Mouse (Mus musculus) heart, postnatal 0 days (tissue): ENCODE results near the gene Abca4. TPM values are rescaled to one million over a fixed set of nuclear protein-coding genes. Genes with fewer than 3 reads are reported as not detected.

Experiments used
- ATAC-seq: fragments of 200-750 bp; cut with Nextera tagmentation; 2 replicates; pipeline ENCODE4 v1.8.0; 2017; ENCODE audit warnings: low read depth, moderate number of reproducible peaks, moderate library complexity; ENCODE audit not compliant: insufficient read depth
- DNase-seq: peaks from one replicate; pipeline ENCODE4 v3.0.0-alpha.2; 2016; ENCODE audit warnings: low spot score
- H3K27ac ChIP-seq: fragments of 300-500 bp; sonication (generic); 2 replicates; pipeline ENCODE4 v1.5.1; 2014; ENCODE audit warnings: low read depth, mild to moderate bottlenecking
- H3K27me3 ChIP-seq: fragments of 300-500 bp; sonication (generic); 2 replicates; pipeline ENCODE4 v1.6.1; 2014; ENCODE audit warnings: low read length, mixed read lengths; ENCODE audit not compliant: control insufficient read depth, insufficient read depth
- H3K36me3 ChIP-seq: fragments of 300-500 bp; sonication (generic); replicated peaks from 2 replicates; pipeline ENCODE4 v1.6.1; 2014; ENCODE audit warnings: low read length, mixed read lengths; ENCODE audit not compliant: control insufficient read depth, insufficient read depth
- H3K4me1 ChIP-seq: fragments of 300-500 bp; sonication (generic); 2 replicates; pipeline ENCODE4 v1.6.1; 2014; ENCODE audit warnings: antibody characterized with exemption; ENCODE audit not compliant: control insufficient read depth, insufficient read depth
- H3K4me2 ChIP-seq: fragments of 300-500 bp; sonication (generic); 2 replicates; pipeline ENCODE4 v1.6.1; 2014; ENCODE audit warnings: low read depth, mild to moderate bottlenecking, low read length, moderate library complexity
- H3K4me3 ChIP-seq: fragments of 300-500 bp; sonication (generic); 2 replicates; pipeline ENCODE4 v1.5.1; 2014; ENCODE audit warnings: low read depth, low read length
- H3K9ac ChIP-seq: fragments of 300-500 bp; sonication (generic); replicated peaks from 2 replicates; pipeline ENCODE4 v1.6.1; 2014; ENCODE audit warnings: low read depth, low read length, mixed read lengths
- H3K9me3 ChIP-seq: fragments of 300-500 bp; sonication (generic); replicated peaks from 2 replicates; pipeline ENCODE4 v1.6.1; 2016; ENCODE audit warnings: low read length; ENCODE audit not compliant: control insufficient read depth
- CTCF ChIP-seq: IDR thresholded peaks from 2 replicates; pipeline ENCODE4 v1.5.1; 2016; ENCODE audit warnings: antibody characterized with exemption, control low read depth, low read depth
- EP300 ChIP-seq: IDR thresholded peaks from 2 replicates; pipeline ENCODE4 v1.6.1; 2016; ENCODE audit warnings: antibody characterized with exemption, low read depth
- WGBS: fragments of 180-500 bp; shearing (Covaris S2); extraction: QIAGEN DNeasy Blood & Tissue Kit; methylation state at CpG from one replicate; pipeline ENCODE4 v1.1.7; 2014; 5-methylcytosine and 5-hydroxymethylcytosine counted together
- polyA plus RNA-seq: library from polyadenylated mRNA; unstranded; fragments of >200 nt; fragmentation: Nextera tagmentation; extraction: Ambion mirVana; gene quantifications from 2 replicates; pipeline ENCODE4 v1.2.1, GENCODE M21; 2015
- total RNA-seq: library from RNA; depleted of rRNA; stranded (reverse); fragments of >200 nt; gene quantifications from 2 replicates; pipeline ENCODE4 v1.2.3, GENCODE M21; 2014; ENCODE audit warnings: low replicate concordance

The Abca4 gene
- total and polyA plus RNA-seq, 2 experiments from 2014 or later: 5.7 to 21.9 TPM

DNA sequence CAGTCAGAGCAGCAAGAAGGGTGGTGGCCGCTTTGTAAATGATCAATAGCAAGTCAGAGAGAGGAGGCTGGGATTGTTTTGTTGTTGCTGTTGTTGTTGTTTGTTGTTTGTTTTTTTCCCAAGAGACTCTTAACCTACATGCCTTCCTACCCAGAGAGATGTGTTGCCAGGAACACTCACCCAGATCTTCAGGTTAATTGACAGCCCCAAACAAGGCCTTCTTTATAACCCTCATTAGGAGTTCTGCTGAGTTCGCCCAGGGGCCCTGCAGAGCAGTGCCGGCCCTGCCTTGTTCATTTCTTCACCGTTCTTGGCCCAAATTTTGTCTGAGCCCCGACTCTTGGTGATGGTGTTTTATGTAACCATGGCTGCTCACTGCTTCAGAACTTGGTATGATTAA lies 156.2 kb downstream of the Abca4 start:
- WGBS: 89% methylated on average over 5 of the region's 5 CpGs
- no peaks in the 10 kb centered on the region for H3K36me3 ChIP-seq
- DNase-seq (no peak), ATAC-seq (no peak)
- no peaks in the 10 kb centered on the region for H3K9me3 ChIP-seq
- H3K4me3 ChIP-seq: no peak overlapping the region
- H3K27ac ChIP-seq: no peak overlapping the region
- H3K9ac ChIP-seq: no peak overlapping the region
- no peak for TF ChIP-seq CTCF
- 0 out of 2 replicates have a peak, but pooled peaks cover 6% of the 10 kb centered on the region for H3K4me1 ChIP-seq
- H3K27me3 ChIP-seq: no peaks in the 10 kb centered on the region
- no peak overlapping the region for H3K4me2 ChIP-seq

GRCm38 (mm10) chr3:122202307-122202732 lies 158.1 kb downstream of the Abca4 start:
- ATAC-seq (no peak), DNase-seq (no peak)
- H3K4me3 ChIP-seq: no peak overlapping the region
- H3K27me3 ChIP-seq: no peaks in the 10 kb centered on the region
- no peaks in the 10 kb centered on the region for H3K36me3 ChIP-seq
- no peak overlapping the region for H3K4me2 ChIP-seq
- H3K4me1 ChIP-seq: 0 out of 2 replicates have a peak, but pooled peaks cover 6% of the 10 kb centered on the region
- H3K9me3 ChIP-seq: no peaks in the 10 kb centered on the region
- no peak overlapping the region; the same call in 1 of the 2 replicates for H3K27ac ChIP-seq
- TF ChIP-seq CTCF (no peak), EP300 (no peak)
- no peak overlapping the region for H3K9ac ChIP-seq
- WGBS: 45% methylated on average over 5 of the region's 5 CpGs

- no peak overlapping the region for H3K9ac ChIP-seq
- ATAC-seq (no peak), DNase-seq (no peak)
- H3K36me3 ChIP-seq: no peaks in the 10 kb centered on the region
- no peak overlapping the region for H3K27ac ChIP-seq
- TF ChIP-seq CTCF: no peak
- no peak for TF ChIP-seq EP300
- no peaks in the 10 kb centered on the region for H3K9me3 ChIP-seq
- H3K27me3 ChIP-seq: no peaks in the 10 kb centered on the region
- H3K4me1 ChIP-seq: peaks cover 6% of the 10 kb centered on the region; the same call in 1 of the 2 replicates
- no peak overlapping the region for H3K4me2 ChIP-seq
- 78% methylated on average over 9 of the region's 9 CpGs for WGBS
- H3K4me3 ChIP-seq: no peak overlapping the region
These were observed 159.6 kb downstream of the Abca4 start for GRCm38 (mm10) chr3:122203675-122204329.

DNA sequence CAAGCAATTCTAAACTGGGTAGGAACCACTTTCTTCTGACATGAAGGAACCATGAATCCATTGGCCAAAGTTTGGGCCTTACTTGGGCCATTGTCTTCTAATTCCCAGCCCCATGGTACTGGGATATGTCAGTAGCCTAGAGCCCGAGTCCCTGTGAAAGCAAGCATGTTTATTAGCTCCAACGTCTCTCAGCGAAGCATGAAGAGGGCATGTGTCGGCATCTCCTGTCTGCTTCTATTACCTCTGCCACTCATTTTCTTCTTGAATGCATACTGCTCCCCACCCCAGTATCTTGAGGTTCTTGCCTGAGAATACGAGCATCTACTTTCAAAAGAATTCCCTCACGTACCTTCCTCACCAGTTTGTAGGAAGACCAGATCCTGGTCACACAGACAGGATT lies 161.5 kb downstream of the Abca4 start:
- H3K9me3 ChIP-seq: no peaks in the 10 kb centered on the region
- peaks cover 3% of the 10 kb centered on the region; the same call in 1 of the 2 replicates for H3K4me1 ChIP-seq
- ATAC-seq: no peak
- no peak for DNase-seq
- H3K27ac ChIP-seq: no peak overlapping the region
- TF ChIP-seq CTCF (no peak), EP300 (no peak)
- no peaks in the 10 kb centered on the region for H3K27me3 ChIP-seq
- no peak overlapping the region for H3K4me3 ChIP-seq
- H3K36me3 ChIP-seq: no peaks in the 10 kb centered on the region
- H3K9ac ChIP-seq: no peak overlapping the region
- no peak overlapping the region for H3K4me2 ChIP-seq
- 88% methylated on average over 6 of the region's 6 CpGs for WGBS

DNA sequence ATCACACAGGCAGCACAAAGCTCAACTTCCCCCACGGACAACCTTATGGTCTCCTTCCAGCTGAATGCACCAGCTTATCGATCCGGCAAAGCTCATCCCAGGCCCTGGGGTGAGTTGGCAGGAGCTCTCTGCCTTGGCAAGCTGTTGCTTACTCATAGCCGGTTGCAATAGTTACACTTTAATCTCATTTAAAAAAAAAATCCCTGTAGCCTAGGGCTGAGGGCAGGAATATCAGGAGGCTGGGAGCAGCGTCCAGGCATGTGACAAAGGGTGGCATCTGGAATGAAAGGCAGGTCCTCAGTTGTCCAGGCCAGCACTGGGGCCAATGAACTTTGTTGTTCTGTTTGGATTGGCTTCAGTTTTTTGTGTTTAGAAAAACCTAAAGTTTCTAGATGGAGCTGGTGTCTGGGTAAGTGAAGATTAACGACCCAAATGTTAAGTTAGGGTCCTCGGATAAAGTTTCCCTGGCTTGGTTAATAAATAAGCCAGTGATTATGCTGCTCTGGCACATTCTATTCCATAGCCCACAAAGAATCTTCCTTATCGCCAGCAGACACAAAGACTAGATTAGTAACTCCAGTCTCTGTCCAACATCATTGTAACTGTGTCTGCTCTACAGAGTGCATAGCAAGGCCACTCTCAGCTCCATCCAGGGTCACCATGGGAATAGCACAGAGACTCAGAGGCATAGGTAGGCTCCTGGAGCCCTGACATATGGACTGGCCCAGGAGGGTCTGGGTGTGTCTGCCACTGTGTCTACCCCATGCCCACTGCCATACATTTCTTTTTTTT lies 162.2 kb downstream of the Abca4 start:
- no peak overlapping the region for H3K4me2 ChIP-seq
- H3K27me3 ChIP-seq: no peaks in the 10 kb centered on the region
- WGBS: 57% methylated on average over 8 of the region's 8 CpGs
- H3K36me3 ChIP-seq: no peaks in the 10 kb centered on the region
- H3K27ac ChIP-seq: no peak overlapping the region
- no peak overlapping the region for H3K4me3 ChIP-seq
- H3K9me3 ChIP-seq: no peaks in the 10 kb centered on the region
- H3K4me1 ChIP-seq: peaks cover 3% of the 10 kb centered on the region; the same call in 1 of the 2 replicates
- no peak overlapping the region for H3K9ac ChIP-seq
- no peak for ATAC-seq
- DNase-seq: no peak
- TF ChIP-seq EP300 (no peak), CTCF (no peak)
